Mouse (Mus musculus) stomach, postnatal 0 days (tissue): ENCODE measurements at regions not wholly inside any gene's neighbourhood (a gene's known extent, or its start where the extent isn't known, plus 50 kb on each side); places are given as distances from the start of the nearest gene placed in this dataset.

Experiments used
- CTCF ChIP-seq: IDR thresholded peaks from 2 replicates; pipeline ENCODE4 v1.5.1; 2016; ENCODE audit warnings: antibody characterized with exemption, low read depth, mild to moderate bottlenecking, moderate library complexity
- EP300 ChIP-seq: optimal IDR thresholded peaks from 2 replicates; pipeline ENCODE3; 2016; ENCODE audit warnings: antibody characterized with exemption

- TF ChIP-seq CTCF: no peak
- no peak for TF ChIP-seq EP300
Measured at GRCm38 (mm10) chr7:71705426-71706050, 354.3 kb upstream of the Gm10295 start.
